Mouse (Mus musculus): ENCODE results near the gene Adipoq. TPM values are rescaled to one million over a fixed set of nuclear protein-coding genes. Genes with fewer than 3 reads are reported as not detected.

Adipoq gene
- polyA plus RNA-seq, 1 experiment, result not detected

DNA sequence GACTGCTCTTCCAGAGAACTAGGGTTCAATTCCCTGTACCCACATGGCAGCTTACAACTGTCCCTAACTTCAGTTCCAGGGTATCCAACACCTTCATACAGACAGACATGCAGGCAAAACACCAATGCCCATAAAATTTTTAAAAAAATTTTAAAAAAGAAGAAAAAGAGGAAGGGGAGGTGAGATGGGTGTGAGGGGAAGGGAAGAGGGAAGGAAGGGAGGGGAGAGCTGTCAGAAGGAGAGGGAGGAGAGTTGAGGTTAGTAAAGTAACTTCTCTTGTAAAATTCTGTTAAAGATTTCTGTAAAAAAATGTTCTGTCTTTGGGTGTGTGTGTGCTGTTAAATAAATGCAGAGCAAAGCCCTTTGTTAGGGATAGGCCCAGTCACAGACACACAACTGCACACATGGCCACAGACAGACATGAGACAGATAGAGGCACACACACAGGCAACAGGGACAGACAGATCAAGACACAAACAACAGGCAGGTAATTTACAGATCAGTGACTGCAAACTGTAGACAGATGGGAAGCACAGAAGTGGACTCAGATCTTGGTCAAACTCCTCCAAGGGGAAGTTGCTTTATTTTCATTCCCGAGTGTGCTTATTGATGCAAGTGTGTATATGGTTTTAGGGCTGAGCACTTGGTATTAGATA lies 35.7 kb downstream of the Adipoq start:
- Histone ChIP-seq H3K79me2 (ENCODE audit: control insufficient read depth, insufficient read depth) (no peaks in the 10 kb centered on the region), H3K79me3 (ENCODE audit: low read depth) (no peaks in the 10 kb centered on the region), H3K27me3 (ENCODE audit: control insufficient read depth, insufficient read depth, insufficient read length) (peaks cover 7% of the 10 kb centered on the region), H3ac (ENCODE audit: control insufficient read depth, insufficient read length, low read depth) (no peak overlapping the region), H3K36me3 (ENCODE audit: control insufficient read depth, insufficient read depth) (no peaks in the 10 kb centered on the region), H3K4me3 (ENCODE audit: insufficient read depth, poor library complexity, severe bottlenecking) (no peak overlapping the region)
- TF ChIP-seq MYOG (IDR thresholded peaks at IDR 0.05; ENCODE audit: control insufficient read depth, extremely low read depth, insufficient read length), result no peak
- TF ChIP-seq USF1 (IDR thresholded peaks at IDR 0.05; ENCODE audit: low read depth), result no peak
- no peak for TF ChIP-seq CTCF (IDR thresholded peaks at IDR 0.05; ENCODE audit: control insufficient read depth, insufficient read depth, insufficient read length)
- no peak for TF ChIP-seq MAX (IDR thresholded peaks at IDR 0.05)
- no peak for TF ChIP-seq MYOD1 (IDR thresholded peaks at IDR 0.05; ENCODE audit: control insufficient read depth, insufficient read length, low read depth)
- TF ChIP-seq CEBPB (IDR thresholded peaks at IDR 0.05; ENCODE audit: low read depth), result no peak
- TF ChIP-seq FOSL1 (IDR thresholded peaks at IDR 0.05; ENCODE audit: insufficient read depth, low read length, poor library complexity, severe bottlenecking), result no peak

DNA sequence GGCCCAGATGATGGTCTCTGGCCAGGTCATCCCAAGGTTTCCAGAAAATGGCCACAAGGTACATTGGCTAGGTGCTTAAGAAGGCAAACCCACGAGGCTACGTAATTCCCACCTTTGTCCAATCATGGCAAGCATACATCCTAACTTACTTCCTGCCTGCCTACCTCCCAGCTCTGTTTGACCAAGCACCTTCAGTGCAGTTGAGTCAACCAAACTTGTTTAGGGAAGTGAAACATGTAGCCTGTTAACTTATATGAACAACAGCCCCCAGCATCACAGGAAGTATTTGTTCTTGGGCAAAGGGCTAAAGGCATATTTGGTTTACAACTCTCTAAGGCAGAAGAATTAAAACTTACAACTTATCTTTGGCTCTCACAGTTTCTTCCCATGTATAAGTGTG lies 39.5 kb downstream of the Adipoq start:
- H3K4me3 ChIP-seq (ENCODE audit: insufficient read depth, poor library complexity, severe bottlenecking), result no peak overlapping the region
- no peaks in the 10 kb centered on the region for H3K79me3 ChIP-seq (ENCODE audit: low read depth)
- no peaks in the 10 kb centered on the region for H3K79me2 ChIP-seq (ENCODE audit: control insufficient read depth, insufficient read depth)
- no peak overlapping the region for H3ac ChIP-seq (ENCODE audit: control insufficient read depth, insufficient read length, low read depth)
- TF ChIP-seq CEBPB (IDR thresholded peaks at IDR 0.05; ENCODE audit: low read depth) (no peak), FOSL1 (IDR thresholded peaks at IDR 0.05; ENCODE audit: insufficient read depth, low read length, poor library complexity, severe bottlenecking) (no peak), MAX (IDR thresholded peaks at IDR 0.05) (no peak), MYOG (IDR thresholded peaks at IDR 0.05; ENCODE audit: control insufficient read depth, extremely low read depth, insufficient read length) (no peak), MYOD1 (IDR thresholded peaks at IDR 0.05; ENCODE audit: control insufficient read depth, insufficient read length, low read depth) (no peak), CTCF (IDR thresholded peaks at IDR 0.05; ENCODE audit: control insufficient read depth, insufficient read depth, insufficient read length) (no peak), USF1 (IDR thresholded peaks at IDR 0.05; ENCODE audit: low read depth) (no peak)
- peaks cover 7% of the 10 kb centered on the region for H3K27me3 ChIP-seq (ENCODE audit: control insufficient read depth, insufficient read depth, insufficient read length)
- H3K36me3 ChIP-seq (ENCODE audit: control insufficient read depth, insufficient read depth), result no peaks in the 10 kb centered on the region

DNA sequence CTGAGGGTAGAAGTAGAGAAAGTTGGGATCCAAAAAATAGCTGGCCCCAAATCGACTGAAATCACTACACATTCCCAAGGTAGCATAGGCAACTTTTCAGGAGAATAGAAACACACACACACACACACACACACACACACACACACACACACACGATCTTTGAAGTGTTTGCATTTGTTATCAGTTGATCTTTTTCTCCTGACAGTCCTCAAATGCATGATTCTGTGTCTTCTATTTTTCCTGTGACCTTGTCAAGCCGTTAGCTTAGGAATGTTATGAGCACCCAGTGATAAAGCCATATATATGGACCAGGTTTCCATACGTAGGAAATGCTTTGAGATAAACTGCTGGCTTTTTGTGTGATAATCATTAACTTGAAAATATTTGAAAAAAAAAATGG lies 40.1 kb downstream of the Adipoq start:
- no peaks in the 10 kb centered on the region for H3K79me2 ChIP-seq (ENCODE audit: control insufficient read depth, insufficient read depth)
- TF ChIP-seq CTCF (IDR thresholded peaks at IDR 0.05; ENCODE audit: control insufficient read depth, insufficient read depth, insufficient read length) (no peak), MYOD1 (IDR thresholded peaks at IDR 0.05; ENCODE audit: control insufficient read depth, insufficient read length, low read depth) (no peak), CEBPB (IDR thresholded peaks at IDR 0.05; ENCODE audit: low read depth) (no peak), USF1 (IDR thresholded peaks at IDR 0.05; ENCODE audit: low read depth) (no peak), FOSL1 (IDR thresholded peaks at IDR 0.05; ENCODE audit: insufficient read depth, low read length, poor library complexity, severe bottlenecking) (no peak), MYOG (IDR thresholded peaks at IDR 0.05; ENCODE audit: control insufficient read depth, extremely low read depth, insufficient read length) (no peak), MAX (IDR thresholded peaks at IDR 0.05) (no peak)
- no peak overlapping the region for H3K4me3 ChIP-seq (ENCODE audit: insufficient read depth, poor library complexity, severe bottlenecking)
- no peaks in the 10 kb centered on the region for H3K36me3 ChIP-seq (ENCODE audit: control insufficient read depth, insufficient read depth)
- no peak overlapping the region for H3ac ChIP-seq (ENCODE audit: control insufficient read depth, insufficient read length, low read depth)
- H3K27me3 ChIP-seq (ENCODE audit: control insufficient read depth, insufficient read depth, insufficient read length), result peaks cover 7% of the 10 kb centered on the region
- H3K79me3 ChIP-seq (ENCODE audit: low read depth), result no peaks in the 10 kb centered on the region

DNA sequence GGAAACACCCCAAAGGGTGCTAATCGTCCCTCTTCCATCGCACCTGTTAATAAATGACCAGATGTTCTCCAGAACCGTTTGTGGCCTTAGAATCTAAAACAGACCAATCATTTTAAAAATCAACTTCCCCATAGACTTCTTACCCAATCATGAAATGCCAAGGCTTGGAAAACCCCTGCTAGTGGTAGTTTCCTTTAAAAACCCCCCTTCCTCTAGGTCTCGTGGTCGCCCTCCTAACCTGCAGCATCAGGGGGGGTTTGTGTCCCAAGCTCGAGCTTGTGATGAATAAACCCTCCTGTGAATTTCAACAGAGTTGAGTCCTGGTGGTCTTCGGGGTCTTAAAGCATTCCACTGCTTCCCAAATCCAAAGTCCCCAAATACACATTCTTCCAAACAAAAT lies 41.6 kb downstream of the Adipoq start:
- Histone ChIP-seq H3ac (ENCODE audit: control insufficient read depth, insufficient read length, low read depth) (no peak overlapping the region), H3K4me3 (ENCODE audit: insufficient read depth, poor library complexity, severe bottlenecking) (no peak overlapping the region), H3K79me3 (ENCODE audit: low read depth) (no peaks in the 10 kb centered on the region), H3K79me2 (ENCODE audit: control insufficient read depth, insufficient read depth) (no peaks in the 10 kb centered on the region), H3K27me3 (ENCODE audit: control insufficient read depth, insufficient read depth, insufficient read length) (peaks cover 5% of the 10 kb centered on the region), H3K36me3 (ENCODE audit: control insufficient read depth, insufficient read depth) (no peaks in the 10 kb centered on the region)
- TF ChIP-seq MYOD1 (IDR thresholded peaks at IDR 0.05; ENCODE audit: control insufficient read depth, insufficient read length, low read depth), result no peak
- no peak for TF ChIP-seq MYOG (IDR thresholded peaks at IDR 0.05; ENCODE audit: control insufficient read depth, extremely low read depth, insufficient read length)
- no peak for TF ChIP-seq CTCF (IDR thresholded peaks at IDR 0.05; ENCODE audit: control insufficient read depth, insufficient read depth, insufficient read length)
- TF ChIP-seq MAX (IDR thresholded peaks at IDR 0.05), result no peak
- TF ChIP-seq CEBPB (IDR thresholded peaks at IDR 0.05; ENCODE audit: low read depth), result no peak
- no peak for TF ChIP-seq FOSL1 (IDR thresholded peaks at IDR 0.05; ENCODE audit: insufficient read depth, low read length, poor library complexity, severe bottlenecking)
- no peak for TF ChIP-seq USF1 (IDR thresholded peaks at IDR 0.05; ENCODE audit: low read depth)

DNA sequence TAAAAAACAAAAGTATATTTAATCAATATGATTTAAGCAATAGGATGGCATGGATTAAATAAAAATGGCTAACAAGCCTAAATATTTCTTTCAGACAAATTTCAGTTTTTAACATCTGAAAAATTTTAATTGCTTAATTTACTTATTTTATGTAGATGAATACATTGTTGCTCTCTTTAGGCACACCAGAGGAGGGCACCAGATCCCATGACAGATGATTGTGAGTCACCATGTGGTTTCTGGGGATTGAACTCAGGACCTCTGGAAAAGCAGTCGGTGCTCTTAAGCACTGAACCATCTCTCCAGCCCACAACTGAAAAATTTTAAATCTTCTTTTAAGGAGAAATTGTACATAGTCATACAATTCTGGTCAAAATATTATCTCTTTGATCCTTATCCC lies 43.3 kb downstream of the Adipoq start:
- Histone ChIP-seq H3K4me3 (ENCODE audit: insufficient read depth, poor library complexity, severe bottlenecking) (no peak overlapping the region), H3K36me3 (ENCODE audit: control insufficient read depth, insufficient read depth) (no peaks in the 10 kb centered on the region), H3K27me3 (ENCODE audit: control insufficient read depth, insufficient read depth, insufficient read length) (peaks cover 5% of the 10 kb centered on the region), H3K79me2 (ENCODE audit: control insufficient read depth, insufficient read depth) (no peaks in the 10 kb centered on the region), H3ac (ENCODE audit: control insufficient read depth, insufficient read length, low read depth) (no peak overlapping the region), H3K79me3 (ENCODE audit: low read depth) (no peaks in the 10 kb centered on the region)
- TF ChIP-seq USF1 (IDR thresholded peaks at IDR 0.05; ENCODE audit: low read depth) (no peak), MYOG (IDR thresholded peaks at IDR 0.05; ENCODE audit: control insufficient read depth, extremely low read depth, insufficient read length) (no peak), FOSL1 (IDR thresholded peaks at IDR 0.05; ENCODE audit: insufficient read depth, low read length, poor library complexity, severe bottlenecking) (no peak), CEBPB (IDR thresholded peaks at IDR 0.05; ENCODE audit: low read depth) (no peak), MAX (IDR thresholded peaks at IDR 0.05) (no peak), CTCF (IDR thresholded peaks at IDR 0.05; ENCODE audit: control insufficient read depth, insufficient read depth, insufficient read length) (no peak), MYOD1 (IDR thresholded peaks at IDR 0.05; ENCODE audit: control insufficient read depth, insufficient read length, low read depth) (no peak)

Measured in C2C12 (cell line).